Mouse (Mus musculus): ENCODE data around the gene Ptdss2.

The Ptdss2 gene

GRCm38 (mm10) chr7:141122689-141123516 is 721 bp downstream of the Ptdss2 start:
- peak; percentile 88 to 92 for DNase-seq (ENCODE audit: low spot score in 2 of 2)

DNA sequence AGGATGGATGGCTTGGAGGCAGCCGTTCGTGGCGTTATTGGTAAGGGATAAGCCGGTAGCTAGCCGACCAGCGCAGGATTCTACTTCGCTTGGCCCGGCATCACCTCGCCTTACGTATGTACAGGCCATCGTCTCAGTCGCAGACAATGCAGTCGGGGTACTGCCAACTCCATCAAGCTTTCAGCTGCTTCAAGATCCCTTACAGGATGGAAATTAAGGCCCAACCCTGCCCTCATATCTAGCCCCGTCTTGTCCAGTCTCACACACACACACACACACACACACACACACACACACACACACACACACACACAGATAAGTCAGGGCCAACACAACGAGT is 1.3 kb downstream of the Ptdss2 start:
- no peak for DNase-seq (ENCODE audit: low spot score in 2 of 2)

DNA sequence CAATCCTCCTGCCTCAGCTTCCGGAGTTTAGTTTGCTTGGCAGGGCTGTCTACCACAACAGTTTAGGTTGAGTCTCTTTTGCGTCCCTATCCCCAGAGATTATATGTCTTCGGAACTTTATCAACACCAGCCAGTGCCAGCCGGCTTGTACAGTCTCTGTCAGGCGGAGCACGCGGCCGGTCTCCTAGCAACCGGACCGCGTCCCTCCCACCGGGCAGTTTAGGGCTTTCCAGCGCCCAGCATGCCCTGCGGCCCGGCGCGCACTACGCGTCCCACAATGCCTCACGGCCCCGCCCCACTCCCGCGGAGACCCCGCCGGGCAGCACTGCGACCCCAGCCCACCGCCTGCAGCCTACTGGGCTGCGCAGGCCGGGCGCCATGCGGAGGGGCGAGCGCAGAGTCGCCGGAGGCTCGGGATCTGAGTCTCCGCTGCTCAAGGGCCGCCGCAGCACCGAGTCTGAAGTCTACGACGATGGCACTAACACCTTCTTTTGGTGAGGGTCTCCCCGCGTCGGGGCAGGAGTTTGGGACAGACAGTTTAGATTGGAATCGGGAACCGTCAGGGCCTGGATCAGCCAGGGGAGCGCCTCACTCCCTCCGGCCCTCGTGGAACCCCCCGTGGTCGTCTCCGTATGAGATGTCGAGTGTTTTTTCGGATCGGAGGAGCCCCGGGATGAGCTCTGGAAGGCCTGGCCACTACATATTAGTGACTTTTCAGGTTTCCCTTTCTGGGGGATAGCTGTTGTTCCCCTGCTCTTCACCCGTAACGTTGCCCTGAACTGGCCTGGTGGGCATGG is 9.0 kb downstream of the Ptdss2 start:
- DNase-seq (ENCODE audit: low spot score in 2 of 2): peak; percentile 79 to 84

GRCm38 (mm10) chr7:141131904-141132755 is 9.9 kb downstream of the Ptdss2 start:
- no peak for DNase-seq (ENCODE audit: low spot score in 2 of 2)

- no peak for DNase-seq (ENCODE audit: low spot score in 2 of 2)
Observed at GRCm38 (mm10) chr7:141141326-141141725, 19.1 kb downstream of the Ptdss2 start.

DNA sequence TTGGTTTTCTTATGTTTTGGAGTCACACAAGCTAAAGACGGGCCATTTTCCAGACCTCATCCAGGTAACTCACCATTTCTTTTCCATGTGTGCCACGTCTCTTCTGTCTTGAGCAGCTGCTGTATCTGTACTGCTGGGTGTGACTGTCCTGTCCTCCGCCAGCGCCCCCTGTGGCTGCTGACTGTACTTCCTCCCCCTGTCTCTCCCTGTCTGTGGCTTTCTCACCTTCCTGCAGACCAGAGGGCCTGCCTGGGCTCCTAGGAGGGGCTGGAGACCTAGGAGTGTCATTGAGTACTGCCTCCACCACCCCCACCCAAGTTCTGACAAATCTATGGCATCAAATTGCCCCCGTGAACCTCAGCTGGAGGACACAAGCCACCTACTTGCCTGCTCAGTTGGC is 20.9 kb downstream of the Ptdss2 start:
- DNase-seq (ENCODE audit: low spot score in 2 of 2): no peak

- DNase-seq (ENCODE audit: low spot score in 2 of 2): no peak
Observed at GRCm38 (mm10) chr7:141143861-141144260, 21.7 kb downstream of the Ptdss2 start.

DNA sequence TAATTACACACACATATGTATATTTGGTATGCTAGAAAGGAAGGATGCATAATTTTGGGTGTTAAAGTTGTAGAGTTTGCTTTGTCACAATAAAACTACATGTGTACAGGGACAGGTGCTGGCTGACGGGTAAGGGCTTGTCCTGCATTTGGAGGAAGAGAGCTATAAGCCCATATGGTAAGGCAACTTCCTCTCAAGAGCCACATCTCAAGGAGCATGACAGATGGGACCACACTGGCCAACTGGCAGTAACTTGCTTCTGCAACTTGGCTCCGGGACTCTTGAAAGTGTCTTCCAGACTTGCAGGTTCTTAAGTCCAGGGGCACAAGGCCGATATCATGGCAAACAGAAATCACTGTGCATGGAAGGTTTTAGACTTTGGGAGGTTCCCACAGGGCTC is 22.5 kb downstream of the Ptdss2 start:
- no peak for DNase-seq (ENCODE audit: low spot score in 2 of 2)

- DNase-seq (ENCODE audit: low spot score in 2 of 2): no peak
Observed at GRCm38 (mm10) chr7:141145403-141145802, 23.2 kb downstream of the Ptdss2 start.

GRCm38 (mm10) chr7:141146043-141146595 is 23.9 kb downstream of the Ptdss2 start:
- DNase-seq (ENCODE audit: low spot score in 2 of 2): no peak

DNA sequence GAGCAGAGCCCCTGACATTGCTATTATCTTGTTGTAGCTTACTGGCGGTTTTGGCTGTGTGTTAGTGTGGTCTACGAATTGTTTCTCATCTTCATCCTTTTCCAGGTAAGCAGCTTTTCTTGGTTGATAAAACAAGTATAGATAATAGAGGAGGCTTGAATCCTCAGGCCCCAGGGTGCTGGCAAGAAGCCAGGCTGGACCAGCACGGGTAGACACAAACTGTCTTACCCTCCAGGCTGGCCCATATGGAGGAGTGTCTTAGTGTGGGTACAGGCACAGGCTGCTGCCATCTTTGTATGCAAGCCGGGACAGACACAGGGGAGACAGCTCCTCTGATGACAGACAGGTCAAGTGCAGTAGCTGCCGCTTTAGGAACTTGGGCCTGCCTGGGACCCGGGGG is 24.9 kb downstream of the Ptdss2 start:
- no peak for DNase-seq (ENCODE audit: low spot score in 2 of 2)

DNA sequence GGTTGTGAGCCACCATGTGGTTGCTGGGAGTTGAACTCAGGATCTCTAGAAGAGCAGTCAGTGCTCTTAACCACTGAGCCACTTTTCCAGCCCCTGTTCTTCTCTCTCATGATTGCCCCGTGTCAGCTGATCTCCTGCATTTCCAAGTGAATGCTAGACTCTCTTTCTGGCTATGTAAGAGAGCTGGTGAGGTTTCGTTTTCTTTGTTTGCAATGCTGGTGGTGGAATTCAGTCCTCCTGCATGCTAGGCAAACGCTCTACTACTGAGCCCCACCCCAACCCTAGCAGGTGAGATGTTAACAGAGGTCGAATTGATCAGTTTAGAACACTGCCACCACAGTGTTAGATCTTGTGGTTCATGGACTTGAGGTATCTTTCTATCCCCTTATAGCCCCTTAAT is 26.5 kb downstream of the Ptdss2 start:
- no peak for DNase-seq (ENCODE audit: low spot score in 2 of 2)

DNA sequence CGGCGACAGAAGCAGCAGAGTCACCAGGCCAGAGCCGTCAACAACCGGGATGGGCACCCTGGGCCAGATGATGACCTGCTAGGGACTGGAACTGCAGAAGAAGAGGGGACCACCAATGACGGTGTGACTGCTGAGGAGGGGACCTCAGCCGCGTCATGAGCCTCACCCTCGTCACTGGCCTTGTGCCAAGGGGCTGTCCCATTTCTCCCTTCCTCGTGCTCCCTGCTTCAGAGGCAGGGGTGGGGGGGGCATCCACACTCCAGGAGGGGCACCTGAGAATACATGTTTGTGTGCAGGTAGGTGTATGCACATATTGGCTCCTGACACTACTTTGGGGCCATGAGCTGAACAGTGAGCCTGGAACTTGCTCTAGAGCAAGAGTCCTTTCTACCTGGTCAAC is 33.2 kb downstream of the Ptdss2 start:
- DNase-seq (ENCODE audit: low spot score in 2 of 2): no peak

- no peak for DNase-seq (ENCODE audit: low spot score in 2 of 2)
Observed at GRCm38 (mm10) chr7:141164397-141164796, 42.2 kb downstream of the Ptdss2 start.

- peak in 1 of 2 experiments; percentile 34 for DNase-seq (ENCODE audit: low spot score in 2 of 2)
Observed at GRCm38 (mm10) chr7:141164850-141165249, 42.7 kb downstream of the Ptdss2 start.

DNA sequence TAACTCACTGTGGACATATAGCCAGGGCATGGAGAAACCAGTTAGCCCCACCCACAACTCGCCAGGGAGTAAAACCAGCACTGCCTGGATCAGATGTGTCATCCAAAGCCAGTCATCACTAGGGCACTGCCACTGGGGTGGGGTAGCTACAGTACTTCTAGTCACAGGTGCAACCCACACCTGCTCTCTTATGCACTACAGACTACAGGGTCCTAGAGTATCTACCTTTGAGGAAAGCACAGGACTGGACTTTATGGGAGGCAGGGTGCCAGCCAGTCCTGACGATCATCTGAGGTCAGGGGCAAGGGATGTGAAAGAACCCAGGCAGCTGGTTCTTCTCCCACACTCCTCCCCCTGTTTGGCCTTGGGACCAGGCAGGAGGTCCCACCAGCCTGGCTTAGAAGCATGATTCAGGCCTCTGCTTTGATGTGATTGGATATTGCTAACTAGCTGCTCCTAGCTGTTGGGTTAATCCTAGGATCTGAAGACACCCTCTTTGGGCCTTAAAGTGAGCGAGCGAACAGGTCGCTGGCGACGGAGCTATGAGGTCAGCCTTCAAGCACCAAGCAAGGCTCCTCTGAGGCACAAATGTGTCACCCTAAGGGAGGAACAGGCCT is 45.8 kb downstream of the Ptdss2 start:
- peak in 1 of 2 experiments; percentile 63 for DNase-seq (ENCODE audit: low spot score in 2 of 2)

DNA sequence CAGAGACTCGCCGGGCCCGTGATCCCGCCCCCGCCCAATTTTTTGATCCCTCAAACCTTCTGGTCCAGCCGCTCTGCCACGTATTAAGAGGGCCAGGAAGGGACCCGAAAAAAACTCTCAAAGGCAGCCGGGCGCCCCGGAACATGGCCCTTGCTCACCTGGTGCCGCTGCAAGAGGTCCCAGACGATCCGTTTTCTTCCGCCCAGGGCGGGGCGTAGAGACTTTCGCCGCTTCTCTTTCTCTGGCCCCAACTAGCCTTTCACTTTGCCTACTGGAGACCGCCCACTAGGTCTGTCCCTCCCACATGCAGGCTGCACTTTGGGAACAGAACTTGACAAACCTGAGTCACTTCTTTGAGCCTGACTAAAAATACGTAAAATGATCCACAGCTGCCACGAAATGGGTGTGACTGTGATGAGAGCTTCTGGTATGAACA is 46.4 kb downstream of the Ptdss2 start:
- peak; percentile 67 to 71 for DNase-seq (ENCODE audit: low spot score in 2 of 2)

- DNase-seq (ENCODE audit: low spot score in 2 of 2): no peak
Observed at GRCm38 (mm10) chr7:141169300-141169699, 47.1 kb downstream of the Ptdss2 start.

GRCm38 (mm10) chr7:141169866-141170265 is 47.7 kb downstream of the Ptdss2 start:
- no peak for DNase-seq (ENCODE audit: low spot score in 2 of 2)

DNA sequence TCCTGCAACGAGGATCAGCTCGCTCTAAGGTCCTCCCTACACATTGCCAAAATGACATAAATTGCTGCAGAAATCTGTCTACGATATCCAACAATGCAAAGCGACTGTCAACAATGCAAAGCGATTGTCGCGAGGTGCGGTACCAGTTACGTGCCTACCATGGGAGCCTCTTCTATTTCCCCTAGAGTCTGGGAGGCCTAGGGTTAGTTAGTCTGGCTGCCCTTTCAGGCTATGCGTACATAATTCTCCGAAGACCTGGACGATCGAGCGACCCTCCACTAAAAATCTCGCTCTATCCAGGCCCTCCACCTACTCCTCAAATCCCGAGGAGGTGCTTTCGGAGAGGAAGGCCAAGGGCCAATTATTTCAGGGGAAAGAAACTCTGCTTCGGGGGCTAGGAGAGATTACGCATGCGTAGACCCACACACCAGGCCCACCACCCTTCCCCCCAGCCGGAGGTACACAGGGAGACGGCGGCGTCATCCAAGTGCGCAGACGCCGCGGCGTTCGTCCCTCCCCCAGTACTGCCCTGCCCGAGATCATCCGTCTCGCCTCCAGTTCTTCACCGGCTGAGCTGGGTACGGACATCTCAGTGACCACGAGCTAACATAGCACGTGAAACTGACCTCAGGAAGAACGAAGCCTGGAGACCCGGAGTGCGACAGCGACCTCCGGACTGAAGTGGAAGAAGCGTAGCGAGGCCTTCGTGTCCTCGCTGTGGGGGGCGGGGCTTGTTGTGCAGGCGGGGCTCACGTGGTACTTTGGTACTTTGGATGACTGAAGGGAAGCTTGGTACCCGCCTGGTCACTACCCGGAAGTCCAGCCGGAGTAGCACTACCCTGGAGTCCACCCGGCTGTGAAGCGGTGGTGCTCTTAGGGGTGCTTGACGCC is 50.2 kb downstream of the Ptdss2 start, which contains the start of gene Rnh1:
Gene Rnh1 (minus strand): TSS at position 742 of the 891 bp plus-strand sequence.
- DNase-seq (ENCODE audit: low spot score in 2 of 2): peak; percentile 86 to 88

Measured in urinary bladder, postnatal 4 days (tissue).